17 mouse cellular contexts compared by ENCODE assay signal in the genomic region with DNA sequence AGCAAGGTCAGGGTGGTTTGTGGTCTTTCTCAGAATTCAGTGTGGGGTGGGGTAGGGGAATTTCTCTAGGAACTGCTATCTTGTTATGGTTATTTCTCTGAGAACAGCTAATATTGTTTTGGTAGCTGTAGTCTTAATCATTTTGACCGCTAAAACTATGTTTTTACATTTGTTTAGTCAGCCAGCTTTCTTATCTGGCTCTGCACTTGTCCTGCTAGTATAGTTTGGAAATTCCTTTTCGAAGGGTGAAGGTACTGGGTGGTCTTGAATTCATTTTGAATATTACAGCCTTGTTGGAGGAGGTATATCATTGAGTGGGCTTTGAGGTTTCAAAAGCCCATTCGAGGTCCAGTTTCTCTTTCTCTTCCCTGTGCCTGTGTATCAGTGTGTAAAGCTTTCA. TPM values are rescaled to one million over a fixed set of nuclear protein-coding genes. Genes with fewer than 3 reads are reported as not detected.
"Had no signal": no experiment of that assay in that cellular context is flagged by ENCODE, and none has a peak within 500 bp of the region (broad histone marks: within the 10 kb centered on the region; RNA-seq: fewer than 3 reads in every experiment).

No protein-coding gene starts in this region.

RNA-seq across cellular contexts. Expression of gene Slc51a, which starts 43.1 kb away (rescaled TPM):
- total RNA-seq: midbrain, postnatal 0 days; neutrophil, adult 5-6 weeks had no signal

RNA-seq across cellular contexts. Expression of gene Tm4sf19, which starts 44.3 kb away (rescaled TPM):
- total RNA-seq: megakaryocyte progenitor cell, adult 5-6 weeks; midbrain, postnatal 0 days; monocyte, adult 5-6 weeks; neutrophil, adult 5-6 weeks had no signal
- polyA plus RNA-seq: liver, embryonic 11.5 days; lung, adult 2 months; lung, embryonic 15.5 days; lung, postnatal 0 days; midbrain, embryonic 11.5 days; midbrain, embryonic 13.5 days; midbrain, embryonic 15.5 days; midbrain, postnatal 0 days; neural tube, embryonic 12.5 days; neural tube, embryonic 14.5 days; stomach, embryonic 14.5 days; stomach, embryonic 16.5 days; thymus, postnatal 0 days had no signal

RNA-seq across cellular contexts. Expression of gene Zdhhc19, which starts 51.5 kb away (rescaled TPM):
- total RNA-seq: megakaryocyte progenitor cell, adult 5-6 weeks; midbrain, postnatal 0 days; monocyte, adult 5-6 weeks; neutrophil, adult 5-6 weeks had no signal
- polyA plus RNA-seq: liver, embryonic 11.5 days; lung, adult 2 months; lung, embryonic 15.5 days; lung, postnatal 0 days; macrophage; midbrain, embryonic 11.5 days; midbrain, embryonic 13.5 days; midbrain, embryonic 15.5 days; neural tube, embryonic 12.5 days; neural tube, embryonic 14.5 days; stomach, embryonic 14.5 days; thymus, postnatal 0 days had no signal
